ENCODE assay signal across 8 mouse cellular contexts in the genomic region with DNA sequence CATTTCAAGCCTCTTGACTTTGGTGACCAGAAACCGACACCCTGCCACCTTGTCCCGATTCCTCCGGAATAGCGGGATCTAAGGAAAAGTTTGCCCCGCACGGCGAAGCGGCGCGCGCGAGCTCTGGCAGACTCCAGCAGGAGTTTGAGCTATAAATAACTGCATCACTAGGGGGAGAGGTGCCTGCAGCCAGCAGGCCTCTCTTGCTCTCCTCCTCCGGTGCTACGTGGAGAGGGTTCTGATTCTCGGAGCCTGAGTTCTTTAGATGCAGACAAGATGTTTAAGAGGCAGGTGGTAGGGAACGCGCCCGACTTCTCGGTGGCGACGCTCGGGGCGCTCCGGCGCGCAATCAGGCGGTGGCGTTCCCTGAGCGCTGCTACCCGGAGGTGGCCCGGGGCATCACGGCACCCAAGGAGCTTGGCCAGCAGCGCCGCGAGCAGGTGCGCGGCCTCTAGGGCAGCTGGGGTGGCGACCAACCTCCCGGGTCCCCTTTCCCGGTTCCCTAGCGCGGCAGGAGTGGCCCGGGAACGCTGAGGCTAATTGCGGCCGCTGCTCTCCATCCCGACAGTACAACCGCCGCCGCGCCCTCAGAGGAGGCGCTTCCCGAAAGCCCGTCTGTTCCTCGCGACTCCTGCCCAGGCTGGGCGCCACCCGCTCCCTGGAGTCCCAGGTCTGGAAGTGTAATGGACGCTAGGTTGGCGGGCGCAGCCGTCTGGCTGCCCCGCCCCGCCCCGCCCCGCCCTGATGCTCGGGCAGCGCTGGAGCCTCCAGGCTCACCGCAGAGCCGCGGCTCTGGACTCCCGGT. TPM values are rescaled to one million over a fixed set of nuclear protein-coding genes. Genes with fewer than 3 reads are reported as not detected.
DNase-seq lines count a peak whose midpoint lies in the region; ATAC-seq and TF ChIP-seq lines count a peak whose summit lies in the region.

No protein-coding gene starts in this region.

- 0 out of 2 replicates have a peak overlapping the region, but pooled peaks have one; percentile 3 for H3K27ac ChIP-seq in embryonic fibroblast, embryonic 13.5 days (ENCODE audit: insufficient read depth, low read length)
- peak overlapping the region; percentile 96 for H3K27ac ChIP-seq in midbrain, embryonic 15.5 days
- peak overlapping the region; percentile 72 for H3K27ac ChIP-seq in stomach, embryonic 16.5 days (ENCODE audit: low read length)

- DNase-seq in spleen, postnatal 10 days (ENCODE audit: low spot score in 2 of 2) = peak; percentile 4 to 15
- DNase-seq in spleen, postnatal 36 days (ENCODE audit: low spot score in 2 of 2) = no peak
- peak; percentile 30 to 45 for DNase-seq in heart, adult 9 months (ENCODE audit: low spot score in 2 of 2)
- peak; percentile 36 for DNase-seq in kidney, adult 9 months
- peak; percentile 48 for DNase-seq in liver

- peaks cover 6% of the 10 kb centered on the region for H3K27me3 ChIP-seq in midbrain, embryonic 15.5 days (replicated peaks)
- no peaks in the 10 kb centered on the region for H3K27me3 ChIP-seq in stomach, embryonic 16.5 days (ENCODE audit: control insufficient read depth, insufficient read depth, low read length)

- H3K4me3 ChIP-seq in embryonic fibroblast, embryonic 13.5 days (ENCODE audit: insufficient read depth, low read length) = peak overlapping the region; percentile 57
- peak overlapping the region; percentile 83 for H3K4me3 ChIP-seq in midbrain, embryonic 15.5 days
- peak overlapping the region; percentile 78 for H3K4me3 ChIP-seq in stomach, embryonic 16.5 days (replicated peaks; ENCODE audit: low read length)

- H3K36me3 ChIP-seq in midbrain, embryonic 15.5 days (replicated peaks) = no peaks in the 10 kb centered on the region
- H3K36me3 ChIP-seq in stomach, embryonic 16.5 days (ENCODE audit: control insufficient read depth, insufficient read depth, low read length) = no peaks in the 10 kb centered on the region

- peak; percentile 59 for ATAC-seq in midbrain, embryonic 15.5 days (replicated peaks)
- peak; percentile 35; the same call in 1 of the 2 replicates for ATAC-seq in stomach, embryonic 16.5 days (ENCODE audit: insufficient read depth, low FRiP score)

- H3K4me2 ChIP-seq in midbrain, embryonic 15.5 days = peak overlapping the region; percentile 79
- H3K4me2 ChIP-seq in stomach, embryonic 16.5 days (ENCODE audit: low read depth, low read length) = peak overlapping the region; percentile 76

- H3K4me1 ChIP-seq in embryonic fibroblast, embryonic 13.5 days (ENCODE audit: control insufficient read depth, insufficient read depth, low read length) = no peaks in the 10 kb centered on the region
- no peaks in the 10 kb centered on the region for H3K4me1 ChIP-seq in midbrain, embryonic 15.5 days
- H3K4me1 ChIP-seq in stomach, embryonic 16.5 days (ENCODE audit: control insufficient read depth, insufficient read depth, low read length) = no peaks in the 10 kb centered on the region; the same call in 1 of the 2 replicates

- no peaks in the 10 kb centered on the region for H3K9me3 ChIP-seq in midbrain, embryonic 15.5 days
- no peaks in the 10 kb centered on the region for H3K9me3 ChIP-seq in stomach, embryonic 16.5 days (replicated peaks; ENCODE audit: control insufficient read depth, low read length)

- peak; percentile 57 for TF ChIP-seq POLR2A in embryonic fibroblast, embryonic 13.5 days (IDR thresholded peaks at IDR 0.05; ENCODE audit: low read depth, low read length)

- H3K9ac ChIP-seq in midbrain, embryonic 15.5 days = peak overlapping the region; percentile 79
- H3K9ac ChIP-seq in stomach, embryonic 16.5 days (ENCODE audit: low read length) = peak overlapping the region; percentile 84

- TF ChIP-seq CTCF in embryonic fibroblast, embryonic 13.5 days (IDR thresholded peaks at IDR 0.05; ENCODE audit: borderline replicate concordance, insufficient read depth, low read length) = no peak

- under 1% methylated on average over 72 of the region's 72 CpGs for WGBS in midbrain, embryonic 15.5 days
- under 1% methylated on average over 69 of the region's 72 CpGs for WGBS in stomach, embryonic 16.5 days

RNA-seq across cellular contexts. Expression of a gene that starts 2.1 kb away (rescaled TPM):
- 11.1 and 17.1 TPM in 2 replicates for polyA plus RNA-seq in embryonic fibroblast, embryonic 13.5 days (2011; ENCODE audit: insufficient read length, low read depth, missing spikeins)
- 63.6 and 79.2 TPM in 2 replicates for polyA plus RNA-seq in midbrain, embryonic 15.5 days (2015; fragmentation: Nextera tagmentation; extraction: Ambion mirVana)
- 18.0 and 23.4 TPM in 2 replicates for polyA plus RNA-seq in stomach, embryonic 16.5 days (2015; fragmentation: Nextera tagmentation; extraction: Ambion mirVana)

Comparison
In these comparisons a context has a peak if more than half of its experiments do, and no peak if none do; other contexts are left out.
1. DNase-seq: peak in spleen, postnatal 10 days (2 of 2), heart, adult 9 months (2 of 2), kidney, adult 9 months (single experiment) and liver (single experiment); none in spleen, postnatal 36 days (0 of 2).
2. H3K27ac ChIP-seq: peak in every context shown above with its lines; median percentile 96 in midbrain, embryonic 15.5 days; 72 in stomach, embryonic 16.5 days; 3 in embryonic fibroblast, embryonic 13.5 days.
3. Peak in every context shown above with its lines, with median percentiles within 50 percentile points of each other: H3K4me3 ChIP-seq.